Mouse (Mus musculus) stomach, postnatal 0 days (tissue): ENCODE measurements around the gene Mapk1. TPM values are rescaled to one million over a fixed set of nuclear protein-coding genes. Genes with fewer than 3 reads are reported as not detected.

Experiments used
- ATAC-seq: fragments of 200-750 bp; cut with Nextera tagmentation; 2 replicates; pipeline ENCODE4 v1.8.0; 2017; ENCODE audit not compliant: low FRiP score, low TSS enrichment
- DNase-seq: peaks from one replicate; pipeline ENCODE4 v3.0.0-alpha.2; 2016; ENCODE audit warnings: low spot score
- H3K27ac ChIP-seq: fragments of 300-500 bp; sonication (generic); replicated peaks from 2 replicates; pipeline ENCODE4 v1.5.1; 2014; ENCODE audit warnings: mild to moderate bottlenecking, control low read depth
- H3K27me3 ChIP-seq: fragments of 300-500 bp; sonication (generic); 2 replicates; pipeline ENCODE4 v1.6.1; 2014; ENCODE audit warnings: low read length; ENCODE audit not compliant: control insufficient read depth, insufficient read depth
- H3K36me3 ChIP-seq: fragments of 300-500 bp; sonication (generic); 2 replicates; pipeline ENCODE4 v1.6.1; 2014; ENCODE audit warnings: low read length, mixed read lengths; ENCODE audit not compliant: control insufficient read depth, insufficient read depth
- H3K4me1 ChIP-seq: fragments of 300-500 bp; sonication (generic); replicated peaks from 2 replicates; pipeline ENCODE4 v1.6.1; 2014; ENCODE audit warnings: antibody characterized with exemption; ENCODE audit not compliant: control insufficient read depth, insufficient read depth
- H3K4me2 ChIP-seq: fragments of 300-500 bp; sonication (generic); replicated peaks from 2 replicates; pipeline ENCODE4 v1.6.1; 2014; ENCODE audit warnings: low read depth, mild to moderate bottlenecking, control low read depth, moderate library complexity
- H3K4me3 ChIP-seq: fragments of 300-500 bp; sonication (generic); 2 replicates; pipeline ENCODE4 v1.5.1; 2014; ENCODE audit warnings: low read depth, low read length, control low read depth
- H3K9ac ChIP-seq: fragments of 300-500 bp; sonication (generic); 2 replicates; pipeline ENCODE4 v1.6.1; 2014; ENCODE audit warnings: mild to moderate bottlenecking, low read length, control low read depth, mixed read lengths
- H3K9me3 ChIP-seq: fragments of 300-500 bp; sonication (generic); 2 replicates; pipeline ENCODE4 v1.6.1; 2016; ENCODE audit warnings: low read length; ENCODE audit not compliant: control insufficient read depth
- CTCF ChIP-seq: IDR thresholded peaks from 2 replicates; pipeline ENCODE4 v1.5.1; 2016; ENCODE audit warnings: antibody characterized with exemption, low read depth, mild to moderate bottlenecking, moderate library complexity
- EP300 ChIP-seq: optimal IDR thresholded peaks from 2 replicates; pipeline ENCODE3; 2016; ENCODE audit warnings: antibody characterized with exemption
- WGBS: fragments of 180-500 bp; shearing (Covaris S2); extraction: QIAGEN DNeasy Blood & Tissue Kit; methylation state at CpG from one replicate; pipeline ENCODE4 v1.1.7; 2014; 5-methylcytosine and 5-hydroxymethylcytosine counted together
- polyA plus RNA-seq: library from polyadenylated mRNA; unstranded; fragments of >200 nt; fragmentation: Nextera tagmentation; extraction: Ambion mirVana; gene quantifications from 2 replicates; pipeline ENCODE4 v1.2.1, GENCODE M21; 2015

The Mapk1 gene
- polyA plus RNA-seq, 1 experiment from 2014 or later: 93.2 TPM

DNA sequence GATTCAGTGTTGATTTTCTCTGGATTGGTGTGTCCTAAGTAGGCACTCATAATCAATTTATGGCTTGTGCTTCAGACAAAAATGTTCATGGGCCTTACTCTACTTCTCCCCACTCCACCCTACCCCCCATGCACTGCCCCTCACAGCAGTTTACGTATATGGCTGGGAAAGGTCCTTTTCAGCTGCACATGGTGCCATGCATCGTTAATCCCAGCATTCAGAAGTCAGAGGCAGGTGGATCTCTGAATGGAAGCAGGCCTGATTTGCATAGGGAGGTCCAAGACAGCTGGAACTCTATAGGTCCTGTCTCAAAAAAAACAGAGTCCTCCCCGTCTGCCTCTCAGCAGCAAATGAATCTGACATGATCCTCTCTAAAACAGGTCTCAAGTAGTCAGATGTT is 62.1 kb downstream of the Mapk1 start:
- 74% methylated on average over 3 of the region's 3 CpGs for WGBS
- no peak overlapping the region for H3K27ac ChIP-seq
- no peaks in the 10 kb centered on the region for H3K9me3 ChIP-seq
- ATAC-seq (no peak), DNase-seq (no peak)
- no peak overlapping the region for H3K4me3 ChIP-seq
- H3K27me3 ChIP-seq: no peaks in the 10 kb centered on the region
- H3K36me3 ChIP-seq: peaks cover 17% of the 10 kb centered on the region
- TF ChIP-seq CTCF (no peak), EP300 (no peak)
- no peak overlapping the region for H3K4me2 ChIP-seq
- H3K9ac ChIP-seq: no peak overlapping the region
- H3K4me1 ChIP-seq: no peaks in the 10 kb centered on the region

DNA sequence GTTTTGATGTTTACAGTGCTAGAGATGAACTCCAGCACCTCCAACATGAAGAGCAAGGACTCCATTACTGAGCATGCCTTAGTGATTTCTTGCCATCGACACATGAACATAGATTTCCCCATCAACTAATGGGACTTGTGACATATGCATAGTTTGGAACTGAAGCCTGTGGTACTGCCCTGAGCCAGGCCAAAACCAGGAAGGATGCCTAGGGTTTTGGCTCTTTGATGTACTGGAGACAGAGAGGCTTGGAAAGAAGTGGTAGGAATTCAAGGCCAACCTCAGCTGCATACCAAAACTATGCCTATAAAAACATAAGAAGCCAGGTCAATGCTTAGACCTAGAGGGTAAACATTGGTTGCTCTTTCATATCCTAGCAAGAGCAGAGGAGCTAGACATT is 66.7 kb downstream of the Mapk1 start:
- no peaks in the 10 kb centered on the region for H3K9me3 ChIP-seq
- no peaks in the 10 kb centered on the region for H3K4me1 ChIP-seq
- H3K27ac ChIP-seq: no peak overlapping the region
- H3K4me2 ChIP-seq: no peak overlapping the region
- H3K4me3 ChIP-seq: no peak overlapping the region
- no peak overlapping the region for H3K9ac ChIP-seq
- H3K27me3 ChIP-seq: no peaks in the 10 kb centered on the region
- DNase-seq (no peak), ATAC-seq (no peak)
- no peak for TF ChIP-seq EP300
- no peak for TF ChIP-seq CTCF
- peaks cover 3% of the 10 kb centered on the region for H3K36me3 ChIP-seq
- WGBS: 91% methylated on average over 1 of the region's 1 CpGs

DNA sequence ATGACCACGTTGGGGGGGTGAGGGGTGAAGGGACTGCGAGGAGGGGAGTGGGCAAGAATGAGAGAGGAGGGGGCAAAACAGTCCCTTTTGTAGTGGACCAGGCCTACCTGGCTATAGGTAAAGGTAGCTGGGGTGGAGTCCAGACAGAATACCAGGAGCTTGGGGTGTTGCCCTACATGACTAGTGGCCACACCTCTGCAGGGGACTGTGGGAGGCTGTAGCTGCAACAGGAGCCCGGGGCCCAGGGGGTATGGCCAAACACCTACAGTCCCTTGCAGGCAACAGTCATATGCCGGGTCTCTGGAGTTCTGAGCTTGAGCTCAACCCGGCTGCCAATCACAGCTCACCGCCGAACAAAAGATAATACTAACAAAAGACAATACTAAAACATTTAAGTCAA is 68.9 kb downstream of the Mapk1 start:
- H3K4me2 ChIP-seq: no peak overlapping the region
- no peak overlapping the region for H3K4me3 ChIP-seq
- H3K27ac ChIP-seq: no peak overlapping the region
- no peaks in the 10 kb centered on the region for H3K27me3 ChIP-seq
- no peaks in the 10 kb centered on the region for H3K9me3 ChIP-seq
- H3K4me1 ChIP-seq: no peaks in the 10 kb centered on the region
- H3K36me3 ChIP-seq: peaks cover 3% of the 10 kb centered on the region; the same call in 1 of the 2 replicates
- 75% methylated on average over 7 of the region's 7 CpGs for WGBS
- TF ChIP-seq CTCF: no peak
- no peak for TF ChIP-seq EP300
- ATAC-seq: peak; percentile 74
- no peak overlapping the region for H3K9ac ChIP-seq
- peak; percentile 40 for DNase-seq

GRCm38 (mm10) chr16:17053903-17054302 is 70.7 kb downstream of the Mapk1 start:
- no peak overlapping the region for H3K9ac ChIP-seq
- H3K4me1 ChIP-seq: no peaks in the 10 kb centered on the region
- H3K36me3 ChIP-seq: no peaks in the 10 kb centered on the region
- no peak overlapping the region for H3K27ac ChIP-seq
- H3K9me3 ChIP-seq: no peaks in the 10 kb centered on the region
- ATAC-seq (no peak), DNase-seq (no peak)
- H3K27me3 ChIP-seq: no peaks in the 10 kb centered on the region
- TF ChIP-seq EP300: no peak
- no peak for TF ChIP-seq CTCF
- no peak overlapping the region for H3K4me3 ChIP-seq
- 74% methylated on average over 3 of the region's 3 CpGs for WGBS
- H3K4me2 ChIP-seq: no peak overlapping the region

DNA sequence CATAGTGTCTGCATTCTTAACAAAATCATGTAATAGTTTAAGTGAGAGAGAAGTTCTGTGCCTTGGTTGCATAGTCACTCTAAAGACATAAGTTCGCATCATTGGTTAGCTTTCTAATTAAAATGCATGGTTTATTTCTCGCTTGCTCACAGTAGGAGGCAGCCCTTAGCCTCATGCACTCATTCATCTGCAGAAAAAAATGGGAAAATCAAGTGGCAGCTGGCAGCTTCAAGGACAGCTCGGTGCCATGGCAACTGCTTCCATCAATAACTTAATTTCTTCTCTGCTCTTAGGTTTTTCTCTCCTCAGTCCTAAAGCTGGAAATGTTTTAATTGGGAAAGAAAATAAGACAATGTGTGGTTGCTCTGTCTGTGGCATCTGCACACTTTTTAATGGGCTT is 72.4 kb downstream of the Mapk1 start:
- Histone ChIP-seq H3K4me2 (no peak overlapping the region), H3K4me1 (no peaks in the 10 kb centered on the region), H3K4me3 (no peak overlapping the region), H3K9me3 (no peaks in the 10 kb centered on the region), H3K27ac (no peak overlapping the region), H3K36me3 (no peaks in the 10 kb centered on the region), H3K27me3 (no peaks in the 10 kb centered on the region), H3K9ac (no peak overlapping the region)
- 77% methylated on average over 3 of the region's 3 CpGs for WGBS
- no peak for DNase-seq
- ATAC-seq: no peak
- TF ChIP-seq CTCF (no peak), EP300 (no peak)

- H3K4me3 ChIP-seq: no peak overlapping the region
- no peak for ATAC-seq
- H3K36me3 ChIP-seq: no peaks in the 10 kb centered on the region
- no peak overlapping the region for H3K4me2 ChIP-seq
- H3K9ac ChIP-seq: no peak overlapping the region
- TF ChIP-seq EP300 (no peak), CTCF (no peak)
- no peaks in the 10 kb centered on the region for H3K27me3 ChIP-seq
- WGBS: 61% methylated on average over 1 of the region's 1 CpGs
- H3K27ac ChIP-seq: no peak overlapping the region
- DNase-seq: no peak
- H3K4me1 ChIP-seq: no peaks in the 10 kb centered on the region
- no peaks in the 10 kb centered on the region for H3K9me3 ChIP-seq
Observed at GRCm38 (mm10) chr16:17062338-17062737, 79.2 kb downstream of the Mapk1 start.
